Mouse (Mus musculus) cerebellum, postnatal 4 days (tissue): ENCODE measurements around the gene Ube2c.
A peak's percentile ranks its signal among the peaks of the same experiment; 100 is the strongest.

Source experiments
- DNase-seq, 2 experiments: peaks; one replicate each; pipeline ENCODE4 v3.0.0; 2022; ENCODE audit warnings: low spot score in 2 of 2, mixed read lengths in 1 of 2

Ube2c gene

GRCm38 (mm10) chr2:164769258-164770037 is at the start of gene Ube2c:
TSS of gene Ube2c (plus strand) at chr2:164769898.
- peak; percentile 96 to 98 for DNase-seq

- DNase-seq = no peak
Measured at GRCm38 (mm10) chr2:164723276-164723675, 46.4 kb upstream of the Ube2c start.

GRCm38 (mm10) chr2:164725895-164726619 is 43.6 kb upstream of the Ube2c start:
- DNase-seq = peak; percentile 36 to 64

GRCm38 (mm10) chr2:164731719-164732118 is 38.0 kb upstream of the Ube2c start:
- DNase-seq = no peak

- DNase-seq = no peak
Measured at GRCm38 (mm10) chr2:164733259-164733658, 36.4 kb upstream of the Ube2c start.

GRCm38 (mm10) chr2:164734839-164735238 is 34.9 kb upstream of the Ube2c start:
- DNase-seq = no peak

- no peak for DNase-seq
Measured at GRCm38 (mm10) chr2:164735446-164735845, 34.3 kb upstream of the Ube2c start.

GRCm38 (mm10) chr2:164737377-164738090 is 32.2 kb upstream of the Ube2c start:
- no peak for DNase-seq

GRCm38 (mm10) chr2:164739876-164740275 is 29.8 kb upstream of the Ube2c start:
- no peak for DNase-seq

GRCm38 (mm10) chr2:164744987-164745386 is 24.7 kb upstream of the Ube2c start:
- DNase-seq = no peak

- peak; percentile 83 to 94 for DNase-seq
Measured at GRCm38 (mm10) chr2:164745843-164746479, 23.7 kb upstream of the Ube2c start, which contains the start of the genes Wfdc3 and Dnttip1. TSS of gene Wfdc3 (minus strand) at chr2:164745931. TSS of gene Dnttip1 (plus strand) at chr2:164745983.

GRCm38 (mm10) chr2:164746693-164747092 is 23.0 kb upstream of the Ube2c start:
- DNase-seq = no peak

GRCm38 (mm10) chr2:164748191-164748590 is 21.5 kb upstream of the Ube2c start:
- DNase-seq = no peak

GRCm38 (mm10) chr2:164748991-164749390 is 20.7 kb upstream of the Ube2c start:
- DNase-seq = no peak

GRCm38 (mm10) chr2:164752454-164752853 is 17.2 kb upstream of the Ube2c start:
- DNase-seq = no peak

GRCm38 (mm10) chr2:164754105-164754504 is 15.6 kb upstream of the Ube2c start:
- DNase-seq = no peak

GRCm38 (mm10) chr2:164754800-164755199 is 14.9 kb upstream of the Ube2c start:
- no peak for DNase-seq

- no peak for DNase-seq
Measured at GRCm38 (mm10) chr2:164757841-164758240, 11.9 kb upstream of the Ube2c start.

GRCm38 (mm10) chr2:164758692-164759091 is 11.0 kb upstream of the Ube2c start:
- DNase-seq = no peak

- DNase-seq = no peak
Measured at GRCm38 (mm10) chr2:164760059-164760833, 9.5 kb upstream of the Ube2c start.

- no peak for DNase-seq
Measured at GRCm38 (mm10) chr2:164761502-164761901, 8.2 kb upstream of the Ube2c start.
